Mouse (Mus musculus) central nervous system, embryonic 18 days (tissue): ENCODE results near the gene Aacs. TPM values are rescaled to one million over a fixed set of nuclear protein-coding genes. Genes with fewer than 3 reads are reported as not detected.

Experiments
- polyA plus RNA-seq: library from polyadenylated mRNA; depleted of rRNA; stranded (reverse); fragments of >200 nt; gene quantifications from 2 replicates; pipeline ENCODE4 v1.2.3, GENCODE M21; 2012; rRNA removed

Gene Aacs
- 117 and 122 TPM in 2 replicates for polyA plus RNA-seq

DNA sequence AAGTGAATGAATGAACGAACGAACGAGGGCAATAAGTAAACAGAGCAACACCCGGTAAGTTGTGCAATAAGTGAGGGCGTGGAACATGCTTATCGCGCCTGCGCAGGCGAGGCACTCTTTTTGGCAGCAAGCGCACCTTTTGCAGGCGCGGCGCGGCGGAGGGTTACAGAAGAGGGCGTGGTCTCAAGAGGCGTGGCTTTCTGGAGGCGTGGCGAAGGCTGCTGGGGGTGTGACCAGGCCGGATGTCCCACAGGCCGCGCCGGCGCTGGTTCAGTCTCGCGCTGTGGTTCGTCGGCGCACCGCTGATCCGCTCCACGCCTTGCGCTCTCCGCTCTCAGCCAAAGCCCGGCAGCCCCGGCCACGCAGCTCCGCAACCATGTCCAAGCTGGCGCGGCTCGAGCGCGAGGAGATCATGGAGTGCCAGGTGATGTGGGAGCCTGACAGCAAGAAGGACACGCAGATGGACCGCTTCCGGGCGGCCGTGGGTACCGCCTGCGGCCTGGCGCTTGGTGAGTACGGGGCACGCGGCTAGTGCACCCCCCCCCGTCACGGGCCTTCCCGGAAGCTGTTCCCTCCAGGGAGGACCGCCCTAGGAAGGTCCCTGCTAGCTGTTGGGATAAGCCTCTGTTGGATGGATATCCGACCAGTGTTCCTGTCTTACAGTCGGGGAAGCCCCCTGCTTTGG lies at the start of gene Aacs:
TSS of gene Aacs (plus strand) at position 214 of the 685 bp plus-strand sequence.

DNA sequence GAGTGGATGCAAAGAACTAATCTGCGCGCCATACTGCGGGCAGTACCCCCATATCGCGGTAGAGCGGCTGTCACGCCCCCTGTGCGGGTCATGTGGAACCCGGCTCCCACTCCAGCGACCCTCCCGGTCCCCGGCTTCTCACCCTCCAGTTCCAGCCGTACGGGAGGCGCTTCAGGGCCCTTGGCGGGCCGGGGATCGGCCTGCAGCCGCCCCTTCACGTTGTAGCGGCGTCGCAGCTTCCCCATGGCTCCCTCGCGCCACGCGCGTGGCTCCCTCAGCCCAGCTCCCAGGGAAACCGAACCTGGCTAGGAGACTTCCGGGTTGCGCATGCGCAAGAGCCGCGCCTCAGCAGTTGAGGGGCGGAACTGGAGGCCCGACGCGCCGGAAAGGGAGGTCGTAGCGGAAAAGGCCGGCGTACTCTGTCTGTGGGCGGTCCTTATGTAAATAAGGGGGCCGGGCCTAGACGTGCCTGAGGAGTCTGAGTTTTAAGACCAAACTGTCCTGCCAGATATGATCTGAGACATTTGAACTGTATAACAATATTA lies 41.7 kb upstream of the Aacs start, which contains the start of gene Dhx37:
TSS of gene Dhx37 (minus strand) at position 329 of the 545 bp plus-strand sequence.

GRCm38 (mm10) chr5:125441234-125442114 lies 34.1 kb upstream of the Aacs start, which contains the start of gene Bri3bp:
Gene Bri3bp, plus strand, starts transcription at chr5:125441568.

GRCm38 (mm10) chr5:125531634-125532033 lies 56.0 kb downstream of the Aacs start, which contains the start of gene Tmem132b:
Gene Tmem132b, plus strand, starts transcription at chr5:125531774.

Other genes starting within 250 kb of the Aacs start
- gene Scarb1, start 134.7 kb upstream of the Aacs start, polyA plus RNA-seq = 52.9 and 57.3 TPM in 2 replicates
- gene Gm10382, start 86.5 kb upstream of the Aacs start, polyA plus RNA-seq = 0.13 and 0.28 TPM in 2 replicates
- 797 and 818 TPM in 2 replicates for gene Ubc, start 85.6 kb upstream of the Aacs start, polyA plus RNA-seq
- gene Dhx37, start 41.7 kb upstream of the Aacs start, polyA plus RNA-seq = 24.5 and 25.6 TPM in 2 replicates
- gene Bri3bp, start 34.2 kb upstream of the Aacs start, polyA plus RNA-seq = 19.2 and 21.1 TPM in 2 replicates
- 9.3 and 10.5 TPM in 2 replicates for gene Tmem132b, start 56.0 kb downstream of the Aacs start, polyA plus RNA-seq